Mouse (Mus musculus): Measurements from ENCODE around the gene Ppp4r3a. TPM values are rescaled to one million over a fixed set of nuclear protein-coding genes. Genes with fewer than 3 reads are reported as not detected.
"Not testable (repeated sequence)": the region's sequence is repeated elsewhere in the genome, so short reads cannot be mapped to it uniquely, and the experiment has no call there.

Ppp4r3a gene
- total RNA-seq (2015; ENCODE audit: low replicate concordance) (111 and 134 TPM in 2 replicates), total RNA-seq (2017; ENCODE audit: low replicate concordance) (135 and 202 TPM in 2 replicates)

DNA sequence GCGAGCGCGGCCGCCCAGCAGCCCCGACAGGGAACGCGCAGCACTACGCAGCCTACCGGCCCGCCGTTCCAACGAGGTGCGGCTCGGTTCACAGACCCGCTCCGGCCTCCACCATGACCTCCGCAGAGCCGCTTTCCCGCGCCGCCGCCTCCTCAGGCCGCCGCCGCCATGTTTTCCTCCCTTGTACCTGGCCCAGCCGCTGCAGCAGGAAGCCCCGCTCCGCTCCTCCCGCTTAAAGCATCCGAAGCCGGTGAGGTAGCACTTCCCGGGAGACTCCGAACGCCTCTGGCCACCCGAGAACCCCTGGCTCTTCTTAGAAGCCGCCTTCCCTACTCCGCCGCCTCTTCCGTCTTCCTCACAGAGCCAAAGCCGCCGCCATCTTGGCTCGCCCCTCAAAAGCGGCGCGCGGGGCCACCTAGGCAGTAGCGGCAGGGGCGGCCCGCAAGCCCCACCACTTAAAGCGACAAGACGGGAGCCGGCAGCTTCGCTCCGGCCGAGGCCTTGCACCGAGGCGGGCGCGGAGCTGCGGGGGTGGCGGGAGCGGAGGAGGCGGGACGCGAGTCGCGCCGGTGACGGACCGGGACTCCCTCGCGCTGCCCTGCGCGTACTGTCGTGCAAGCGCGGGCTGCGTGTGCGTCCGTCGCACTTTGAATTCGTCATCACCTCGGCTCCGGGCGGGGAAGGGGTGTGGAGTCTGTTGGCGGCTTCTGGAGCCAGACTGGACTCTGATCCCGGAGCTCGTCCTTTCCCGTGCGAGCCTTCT, at the start of gene Ppp4r3a:
Gene Ppp4r3a (minus strand): TSS at position 627 of the 763 bp plus-strand sequence.
- ATAC-seq (replicated peaks; ENCODE audit: low FRiP score, poor library complexity, severe bottlenecking), result peak; percentile 94

DNA sequence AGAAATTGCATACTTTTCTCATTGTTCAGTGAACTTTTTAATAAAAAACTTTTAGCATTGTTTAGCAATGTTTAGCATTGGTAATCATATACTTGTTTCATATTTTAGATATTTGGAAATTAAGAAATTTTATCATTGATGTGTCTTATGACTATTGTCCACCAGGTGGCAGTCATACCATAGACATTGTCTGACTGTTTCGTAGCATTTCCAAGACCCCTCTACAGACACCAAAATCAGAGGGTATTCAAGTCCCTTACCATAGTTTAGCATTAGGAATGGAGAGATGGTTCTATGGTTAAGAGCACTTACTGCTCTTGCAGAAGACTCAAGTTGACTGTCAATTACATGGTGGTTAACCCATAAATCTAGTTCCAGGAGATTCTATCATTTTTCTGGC, 39.5 kb upstream of the Ppp4r3a start:
- ATAC-seq (replicated peaks; ENCODE audit: low FRiP score, poor library complexity, severe bottlenecking), result no peak

DNA sequence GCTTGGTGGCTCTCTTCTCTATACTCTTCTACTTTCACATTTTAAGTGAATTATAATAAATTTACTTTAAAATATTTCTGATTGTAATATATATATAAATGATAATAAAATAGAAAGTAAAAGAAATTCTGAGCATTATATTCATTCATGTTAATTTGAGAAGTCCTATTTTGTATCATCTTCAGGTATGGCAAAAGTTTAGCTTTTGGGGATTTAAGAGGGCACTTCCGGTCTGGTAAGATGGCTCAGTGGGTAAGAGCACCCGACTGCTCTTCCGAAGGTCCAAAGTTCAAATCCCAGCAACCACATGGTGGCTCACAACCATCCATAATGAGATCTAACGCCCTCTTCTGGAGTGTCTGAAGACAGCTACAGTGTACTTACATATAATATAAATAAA, 38.6 kb upstream of the Ppp4r3a start:
- ATAC-seq (replicated peaks; ENCODE audit: low FRiP score, poor library complexity, severe bottlenecking), result not testable (repeated sequence)

DNA sequence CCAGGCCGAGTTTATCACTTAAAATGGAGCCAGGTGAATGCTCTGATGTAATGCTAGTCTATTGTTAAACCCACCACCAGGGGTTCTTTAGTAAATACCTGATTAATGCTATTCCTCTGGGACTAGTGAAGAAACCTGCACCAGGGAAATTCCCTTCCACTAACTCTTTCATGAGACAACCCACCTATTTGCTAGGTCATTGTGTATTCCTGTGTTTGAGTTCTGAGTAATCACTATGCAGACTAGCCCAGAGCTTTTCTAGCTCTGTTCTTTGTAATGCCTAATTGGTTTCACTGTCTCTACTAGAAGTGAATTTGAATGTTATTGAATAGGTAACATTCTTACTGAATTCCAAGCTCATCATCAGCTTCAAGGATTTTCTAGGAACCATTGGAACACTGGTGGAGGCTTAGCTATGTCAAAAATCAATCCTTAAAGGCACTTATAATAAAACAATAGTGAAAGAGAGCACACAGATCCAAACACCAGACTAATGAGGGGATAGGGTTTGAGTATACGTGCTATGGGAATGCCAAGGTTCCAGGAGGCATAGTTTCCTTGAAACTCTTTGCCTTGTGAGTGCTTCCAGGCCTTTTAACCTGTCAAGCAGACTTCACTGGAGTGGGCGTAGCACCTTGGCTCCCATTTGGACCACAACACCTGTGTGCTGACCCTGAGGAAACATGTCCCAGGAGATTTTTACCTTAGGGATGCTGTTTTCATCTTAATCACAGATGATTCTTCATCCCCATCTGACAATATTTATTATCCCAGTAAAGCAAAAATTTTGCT, 26.5 kb upstream of the Ppp4r3a start:
- not testable (repeated sequence) for ATAC-seq (replicated peaks; ENCODE audit: low FRiP score, poor library complexity, severe bottlenecking)

DNA sequence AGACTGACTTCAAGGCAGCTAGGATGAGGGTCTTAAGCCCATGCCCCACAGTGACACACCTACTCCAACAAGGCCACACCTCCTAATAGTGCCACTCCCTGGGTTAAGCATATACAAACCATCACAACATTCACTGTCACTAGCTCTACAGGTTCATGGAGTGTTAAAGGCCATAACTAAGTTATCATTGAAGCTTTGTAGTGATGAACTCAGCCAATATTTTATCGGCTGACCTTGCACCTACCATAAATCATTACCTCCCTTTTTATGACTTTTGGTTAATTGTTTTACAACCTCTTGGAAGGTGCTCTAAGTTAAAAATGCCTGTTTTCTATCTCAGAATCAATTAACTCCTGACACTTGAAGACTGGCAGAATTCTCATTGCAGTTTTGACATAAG, 24.2 kb upstream of the Ppp4r3a start:
- no peak for ATAC-seq (replicated peaks; ENCODE audit: low FRiP score, poor library complexity, severe bottlenecking)

DNA sequence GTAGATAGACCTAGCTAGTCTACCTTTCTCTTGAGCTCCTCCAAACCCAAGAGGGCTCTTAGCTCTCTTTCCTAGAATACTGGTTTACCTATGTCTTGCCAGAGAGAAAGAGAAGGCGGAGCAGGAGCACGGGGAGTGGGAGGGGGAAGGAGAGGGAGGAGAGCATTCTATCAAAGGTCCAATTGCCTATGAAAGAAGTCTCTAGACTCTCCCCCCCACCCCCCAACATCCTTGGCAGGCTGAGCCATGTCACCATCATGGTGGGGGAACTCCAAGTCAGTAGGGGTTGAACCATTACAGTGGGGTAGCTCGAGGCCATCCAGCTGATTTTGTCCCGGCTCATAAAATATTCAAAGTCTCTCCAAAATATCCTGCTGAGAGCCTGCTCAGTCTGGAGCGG, 22.1 kb upstream of the Ppp4r3a start:
- no peak for ATAC-seq (replicated peaks; ENCODE audit: low FRiP score, poor library complexity, severe bottlenecking)

DNA sequence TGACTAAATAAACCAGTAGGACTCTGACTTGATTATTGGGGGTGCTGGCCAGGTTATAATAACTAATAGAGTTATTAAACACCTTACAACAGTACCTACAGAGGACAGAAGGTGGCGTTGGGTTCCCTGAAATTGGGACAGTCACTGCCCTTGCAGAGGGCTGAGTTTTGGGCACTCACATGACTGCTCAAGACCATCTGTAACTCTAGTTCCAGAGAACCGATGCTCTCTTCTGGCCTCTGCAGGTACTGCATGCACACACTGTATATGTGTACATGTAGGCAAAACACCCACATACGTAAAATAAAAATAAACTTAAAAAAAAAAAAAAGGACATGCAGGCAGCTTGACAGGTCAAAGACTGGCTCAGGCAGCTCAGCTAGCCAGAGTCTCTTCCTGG, 19.1 kb upstream of the Ppp4r3a start:
- peak; percentile 52 for ATAC-seq (replicated peaks; ENCODE audit: low FRiP score, poor library complexity, severe bottlenecking)

DNA sequence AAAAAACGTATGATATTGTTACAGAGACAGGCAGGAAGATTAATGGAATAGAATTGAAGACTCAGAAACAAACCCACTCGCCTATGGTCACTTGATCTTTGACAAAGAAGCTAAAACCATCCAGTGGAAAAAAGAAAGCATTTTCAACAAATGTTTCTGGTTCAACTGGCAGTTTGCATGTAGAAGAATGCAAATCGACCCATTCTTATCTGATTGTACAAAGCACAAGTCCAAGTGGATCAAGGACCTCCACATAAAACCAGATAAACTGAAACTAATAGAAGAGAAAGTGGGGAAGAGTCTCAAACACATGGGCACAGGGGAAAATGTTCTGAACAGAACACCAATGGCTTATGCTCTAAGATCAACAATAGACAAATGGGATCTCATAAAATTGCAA, 10.2 kb upstream of the Ppp4r3a start:
- not testable (repeated sequence) for ATAC-seq (replicated peaks; ENCODE audit: low FRiP score, poor library complexity, severe bottlenecking)

DNA sequence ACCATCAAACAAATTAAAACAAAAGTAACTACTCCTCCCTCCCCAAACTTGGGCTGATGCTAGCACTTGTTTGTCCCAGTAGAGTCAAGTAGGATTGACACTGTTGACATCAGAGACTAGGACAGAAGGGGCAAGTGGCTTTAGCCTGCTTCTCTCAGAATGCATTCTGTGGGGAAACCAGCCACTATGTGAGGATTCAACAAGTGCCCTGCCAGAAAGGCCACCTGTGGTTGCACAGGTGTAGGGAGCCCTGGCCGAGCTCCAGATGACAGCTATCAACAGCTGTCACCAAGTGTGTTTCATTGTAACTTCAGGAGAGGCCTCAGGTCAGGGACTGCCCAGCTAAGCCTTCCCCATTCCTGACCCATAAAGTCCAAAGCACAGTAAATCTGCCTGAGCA, 6.5 kb upstream of the Ppp4r3a start:
- ATAC-seq (replicated peaks; ENCODE audit: low FRiP score, poor library complexity, severe bottlenecking), result no peak

DNA sequence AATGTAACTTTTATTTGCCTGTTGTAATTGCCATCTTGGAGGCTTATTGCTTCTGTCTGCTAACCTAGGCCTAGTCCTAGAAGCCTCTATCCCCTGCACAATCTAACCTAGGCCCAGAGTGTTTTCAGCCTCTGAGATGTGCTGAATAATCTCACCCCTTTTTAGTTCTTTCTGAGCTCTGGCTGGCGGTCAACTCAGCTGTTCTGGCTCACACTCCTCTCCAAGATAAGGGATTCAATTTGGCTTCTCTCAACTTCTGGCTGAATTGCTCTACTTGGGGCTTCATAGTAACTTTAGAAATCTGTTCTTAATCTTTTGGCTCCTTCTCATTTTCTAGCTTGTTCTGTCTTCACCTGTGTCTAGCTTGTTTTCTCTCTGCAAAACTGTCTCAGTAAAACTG, 3.9 kb upstream of the Ppp4r3a start:
- ATAC-seq (replicated peaks; ENCODE audit: low FRiP score, poor library complexity, severe bottlenecking), result no peak

DNA sequence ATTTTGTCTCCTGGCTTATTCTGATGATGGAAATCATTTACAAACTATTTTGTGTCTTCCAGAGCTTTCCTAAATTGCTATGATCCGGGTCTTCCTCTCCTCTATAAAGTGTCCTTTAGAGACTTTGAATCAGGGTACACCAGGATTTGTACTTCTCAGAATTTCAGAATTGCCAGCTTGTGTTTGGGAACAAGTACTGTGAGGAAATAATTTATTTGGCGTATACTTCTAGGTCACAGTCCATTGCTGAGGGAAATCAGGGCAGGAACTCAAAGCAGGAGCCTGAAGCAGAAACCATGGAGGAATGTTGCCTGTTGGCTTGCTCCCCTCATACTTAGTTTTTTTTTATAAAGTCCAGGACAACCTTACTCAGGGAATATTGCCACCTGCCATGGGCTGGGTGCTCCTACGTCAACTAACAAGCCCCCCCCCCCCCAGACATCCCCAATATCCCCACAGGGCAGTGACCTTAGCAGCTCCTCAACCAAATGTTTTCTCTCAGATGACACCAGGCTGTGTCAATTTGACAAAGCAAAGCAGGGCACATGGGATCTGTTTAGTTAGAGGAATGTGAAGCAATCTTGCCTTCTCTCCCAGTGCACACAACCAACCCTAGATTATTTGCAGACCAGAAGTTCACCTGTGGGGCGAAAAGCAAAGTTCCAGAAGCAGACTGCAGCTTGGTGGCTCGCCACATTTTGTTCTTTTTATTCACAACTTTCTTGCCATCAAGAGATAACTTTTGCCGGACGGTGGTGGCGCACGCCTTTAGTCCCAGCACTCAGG, 1.6 kb upstream of the Ppp4r3a start:
- ATAC-seq (replicated peaks; ENCODE audit: low FRiP score, poor library complexity, severe bottlenecking), result no peak

DNA sequence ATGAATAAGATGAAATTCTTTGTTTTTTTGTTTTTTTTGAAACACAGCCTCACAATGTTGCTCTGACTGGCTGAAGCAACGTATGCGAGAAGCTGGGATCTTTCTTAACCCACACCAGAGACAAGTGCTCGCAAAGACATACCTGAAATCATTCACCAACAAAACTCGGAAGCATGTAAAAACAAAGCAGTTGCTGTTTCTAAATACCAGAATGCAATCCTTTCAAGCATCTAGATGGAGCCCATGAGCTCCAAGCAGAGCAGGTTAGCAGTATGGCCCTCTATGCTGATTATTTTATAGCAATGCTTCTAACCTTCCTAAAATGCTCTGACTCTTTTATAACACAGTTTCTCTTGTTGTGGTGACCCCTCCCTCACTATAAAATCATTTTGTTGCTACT, 735 bp upstream of the Ppp4r3a start:
- no peak for ATAC-seq (replicated peaks; ENCODE audit: low FRiP score, poor library complexity, severe bottlenecking)

DNA sequence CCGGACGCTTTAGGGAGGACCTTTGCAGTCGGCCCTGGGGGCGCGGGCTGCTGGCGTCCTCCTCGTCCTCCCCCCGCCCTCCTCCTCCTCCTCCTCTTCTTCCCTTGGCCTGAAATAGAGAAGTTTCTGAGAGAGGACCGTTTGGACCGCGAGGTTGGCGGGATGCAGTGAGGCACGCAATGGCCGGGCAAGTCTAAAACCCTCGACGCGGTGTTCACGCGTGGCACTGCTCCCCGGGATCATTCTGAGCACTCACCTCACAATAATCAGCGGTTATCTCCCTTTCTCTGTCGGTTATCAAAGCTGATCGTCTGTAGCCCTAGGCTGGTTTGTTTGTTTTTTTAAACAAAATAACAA, 315 bp upstream of the Ppp4r3a start:
- peak; percentile 65 for ATAC-seq (replicated peaks; ENCODE audit: low FRiP score, poor library complexity, severe bottlenecking)

DNA sequence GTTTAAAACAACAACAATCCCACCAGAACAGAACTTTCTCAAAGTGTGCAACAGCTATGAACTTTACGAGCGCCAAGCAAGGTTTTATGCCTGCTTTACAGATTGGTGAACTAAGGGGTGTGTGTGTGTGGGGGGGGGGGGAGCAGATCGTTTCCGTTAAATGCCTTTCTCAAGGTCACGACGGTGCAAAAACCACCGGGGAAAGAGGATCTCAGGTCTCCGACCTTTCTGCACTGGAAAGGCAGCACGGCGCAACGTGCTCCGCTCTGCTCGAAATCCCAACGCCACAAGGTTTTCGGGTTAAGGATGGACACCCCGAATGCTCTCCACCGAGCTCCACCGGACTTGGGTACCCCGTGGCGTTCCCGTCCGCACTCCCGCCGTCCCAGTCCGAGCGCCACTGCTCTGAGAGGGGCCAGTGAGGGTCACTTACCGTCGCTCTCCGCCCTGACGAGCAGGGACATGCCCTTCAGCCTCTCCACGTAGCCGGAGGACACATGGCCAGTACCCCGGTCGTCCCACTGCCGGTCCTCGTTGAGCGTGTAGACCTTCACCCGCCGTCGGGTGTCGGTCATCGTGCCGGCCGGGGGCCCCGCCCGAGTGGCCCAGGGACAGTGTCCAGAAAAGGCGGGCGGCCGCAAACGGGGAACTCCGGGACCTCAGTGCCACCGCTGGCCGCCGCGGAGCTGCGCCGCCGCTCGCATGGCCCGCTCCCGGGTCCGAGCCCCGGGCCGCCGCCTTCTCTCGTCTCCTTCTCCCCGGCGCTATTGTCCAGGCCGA, 1.0 kb downstream of the Ppp4r3a start:
- peak; percentile 18; the same call in 1 of the 2 replicates for ATAC-seq (replicated peaks; ENCODE audit: low FRiP score, poor library complexity, severe bottlenecking)

DNA sequence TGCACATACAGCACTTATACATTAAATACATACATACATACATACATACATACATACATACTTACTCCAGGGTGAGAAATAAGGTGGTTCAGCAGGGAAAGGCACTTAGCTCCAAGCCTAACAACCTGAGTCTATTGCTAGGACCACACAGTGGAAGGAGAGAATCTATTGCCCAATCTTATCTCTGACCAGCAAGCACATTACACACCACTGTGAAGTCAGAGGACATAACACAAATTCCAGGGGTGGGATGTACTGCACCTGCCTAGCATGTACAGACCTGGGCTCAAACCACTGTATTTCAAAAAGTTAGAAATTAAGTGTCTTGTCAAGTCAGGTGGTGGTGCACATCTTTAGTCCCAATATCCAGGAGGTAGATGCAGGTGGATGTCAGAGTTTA, 5.5 kb downstream of the Ppp4r3a start:
- ATAC-seq (replicated peaks; ENCODE audit: low FRiP score, poor library complexity, severe bottlenecking), result no peak

DNA sequence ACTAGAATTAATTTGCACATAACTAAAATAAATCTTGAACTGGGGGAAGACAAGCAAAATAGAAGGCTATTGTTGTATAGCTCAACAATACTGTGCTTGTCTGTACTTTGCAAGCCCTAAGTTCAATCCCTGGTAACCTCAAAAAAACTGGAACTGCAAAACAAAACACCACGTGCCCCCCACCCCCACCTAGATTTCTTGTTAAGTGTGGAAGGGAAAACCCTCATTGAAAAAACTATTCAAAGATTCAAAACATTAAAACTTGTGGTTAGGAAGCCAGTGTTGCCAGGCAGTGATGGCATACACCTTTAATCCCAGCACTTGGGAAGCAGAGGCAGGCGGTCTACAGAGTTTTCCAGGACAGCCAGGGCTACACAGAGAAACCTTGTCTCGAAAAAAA, 8.1 kb downstream of the Ppp4r3a start:
- no peak for ATAC-seq (replicated peaks; ENCODE audit: low FRiP score, poor library complexity, severe bottlenecking)

DNA sequence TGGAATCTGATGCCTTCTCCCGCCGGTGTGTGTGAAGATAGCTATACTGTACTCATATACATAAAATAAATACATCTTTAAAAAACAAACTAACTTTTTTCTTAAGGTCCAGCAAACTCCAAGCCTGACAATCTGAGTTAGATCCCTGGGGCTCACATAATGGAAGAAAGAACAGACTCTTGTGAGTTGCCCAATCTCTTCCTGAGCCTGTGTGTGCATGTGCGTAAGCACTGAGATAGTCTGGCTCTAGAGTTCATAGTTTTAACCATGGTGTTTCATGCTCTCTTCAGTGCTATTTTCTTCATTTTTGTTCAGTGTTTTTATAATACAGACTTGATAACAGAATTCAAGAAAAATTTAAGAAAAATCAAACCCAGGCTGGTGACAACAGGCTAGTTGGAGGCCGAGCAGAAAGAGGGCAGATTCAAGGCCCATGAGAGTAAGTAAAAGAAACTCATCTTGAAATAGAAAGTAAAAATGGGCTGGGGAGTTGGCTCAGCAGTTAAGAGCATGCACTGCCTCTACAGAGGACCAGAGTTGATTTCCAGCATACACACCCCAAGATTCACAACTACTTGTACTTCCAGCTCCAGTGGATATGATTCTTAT, 8.6 kb downstream of the Ppp4r3a start:
- ATAC-seq (replicated peaks; ENCODE audit: low FRiP score, poor library complexity, severe bottlenecking), result no peak

DNA sequence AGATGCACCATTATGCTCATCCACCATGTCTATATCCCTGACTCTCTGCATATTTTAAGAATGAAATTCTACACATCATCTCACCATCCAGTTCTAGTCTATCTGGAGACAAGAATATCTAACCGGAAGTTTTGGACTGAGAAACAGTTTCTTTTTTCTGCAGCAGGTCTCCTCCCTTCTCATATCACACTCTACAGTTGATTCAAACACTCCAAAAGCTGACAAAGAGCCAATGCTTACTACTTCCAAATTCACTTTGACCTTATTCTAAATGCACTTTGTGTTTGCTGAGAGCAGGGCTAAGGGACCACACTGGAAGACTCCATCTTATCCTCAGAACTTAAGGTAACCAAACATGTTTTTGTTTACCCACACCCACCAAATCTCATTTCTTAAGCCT, 13.7 kb downstream of the Ppp4r3a start:
- no peak for ATAC-seq (replicated peaks; ENCODE audit: low FRiP score, poor library complexity, severe bottlenecking)

DNA sequence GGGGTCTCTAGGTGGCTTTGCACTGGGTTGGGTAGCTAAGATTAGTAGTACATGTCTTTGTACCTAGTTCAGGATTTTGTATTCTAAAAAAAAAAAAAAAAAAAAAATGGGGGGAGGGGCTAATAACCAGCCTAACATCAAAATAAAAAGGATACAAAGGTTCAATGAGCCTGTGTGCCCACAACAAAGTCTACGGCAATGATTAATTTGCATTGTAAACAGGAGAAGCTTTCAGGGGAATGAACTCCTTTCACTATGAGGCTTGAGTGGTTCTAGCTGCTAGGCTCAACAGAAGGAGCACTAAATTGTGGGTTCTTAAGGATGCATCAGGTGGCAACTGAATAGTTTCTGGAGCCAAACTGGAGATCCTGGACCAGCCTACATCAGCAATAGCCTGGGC, 17.2 kb downstream of the Ppp4r3a start:
- no peak for ATAC-seq (replicated peaks; ENCODE audit: low FRiP score, poor library complexity, severe bottlenecking)
